Mouse (Mus musculus) frontal cortex, postnatal 25 days (tissue): ENCODE results near the gene Rap1b.

Source experiments
- DNase-seq, 2 experiments: peaks; one replicate each; pipeline ENCODE4 v3.0.0; 2022; ENCODE audit warnings: low spot score in 2 of 2

The Rap1b gene

GRCm38 (mm10) chr10:117784646-117785045 lies 61.2 kb downstream of the Rap1b start:
- no peak for DNase-seq

DNA sequence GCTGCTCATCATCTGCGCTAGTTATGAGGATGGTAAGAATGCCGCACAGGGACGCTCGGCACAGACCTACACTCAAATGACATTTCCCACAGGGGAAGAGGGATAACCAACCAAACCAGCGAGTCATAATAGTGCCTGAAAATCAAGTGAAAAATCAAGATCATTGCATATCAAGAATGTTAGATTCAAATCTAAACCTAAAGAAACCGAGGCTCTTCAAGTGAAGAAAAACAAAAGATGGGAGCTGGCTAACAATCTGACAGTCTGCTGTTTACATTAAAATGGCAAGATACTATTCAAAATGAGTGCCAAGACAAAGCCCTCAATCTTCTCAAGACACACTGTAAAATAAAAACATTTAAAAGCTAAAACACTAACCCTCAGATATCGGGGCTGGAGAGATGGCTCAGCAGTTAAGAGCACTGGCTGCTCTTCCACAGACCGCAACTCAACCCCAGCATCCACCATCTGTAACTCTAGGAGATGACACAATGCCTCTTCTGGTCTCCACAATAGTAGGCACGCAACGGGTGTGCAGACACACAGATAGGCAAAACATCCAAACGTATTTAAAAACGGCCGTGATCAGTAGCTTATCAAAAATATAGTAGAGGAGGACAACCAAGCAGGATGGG lies 61.9 kb downstream of the Rap1b start:
- no peak for DNase-seq

DNA sequence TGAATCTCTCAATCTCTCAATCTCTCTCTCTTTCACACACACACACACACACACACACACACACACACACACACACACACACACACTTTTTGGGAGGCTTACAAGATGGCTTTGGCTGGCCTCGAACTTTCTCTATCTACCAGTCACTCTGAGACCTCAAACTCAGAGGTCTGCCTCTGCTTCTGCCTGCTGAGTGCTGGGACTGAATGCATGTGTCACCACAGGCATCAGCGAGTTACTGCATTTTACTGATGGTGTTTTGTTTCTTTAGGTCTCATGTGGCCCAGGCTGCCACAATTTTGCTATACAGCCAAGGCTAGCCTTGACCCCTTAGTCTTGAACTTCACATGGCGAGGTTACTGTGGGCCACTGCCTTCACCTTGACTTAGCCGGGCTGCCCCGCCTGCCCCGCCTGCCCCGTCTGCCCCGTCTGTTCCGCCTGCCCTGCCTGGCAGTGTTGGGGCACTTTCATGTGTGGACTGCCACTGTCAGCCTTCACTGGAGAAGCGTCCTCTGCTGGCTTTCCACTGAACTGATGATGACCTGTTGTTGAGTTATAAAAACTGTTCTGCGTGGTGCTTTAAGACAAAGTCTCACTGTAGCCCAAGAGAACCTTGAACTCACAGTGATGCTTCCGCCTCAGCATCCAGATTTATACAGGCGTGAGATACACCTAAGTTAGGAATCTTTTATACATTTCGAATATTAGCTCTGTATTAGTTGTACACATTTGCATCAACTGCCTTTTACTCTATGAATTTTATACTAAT lies 63.2 kb downstream of the Rap1b start:
- DNase-seq: no peak

GRCm38 (mm10) chr10:117782056-117782455 lies 63.8 kb downstream of the Rap1b start:
- DNase-seq: no peak

GRCm38 (mm10) chr10:117781021-117781725 lies 64.7 kb downstream of the Rap1b start:
- DNase-seq: no peak

GRCm38 (mm10) chr10:117780306-117780911 lies 65.4 kb downstream of the Rap1b start:
- no peak for DNase-seq

- DNase-seq: no peak
Measured at GRCm38 (mm10) chr10:117779581-117780305, 66.1 kb downstream of the Rap1b start.

GRCm38 (mm10) chr10:117778951-117779350 lies 66.9 kb downstream of the Rap1b start:
- no peak for DNase-seq

- no peak for DNase-seq
Measured at GRCm38 (mm10) chr10:117778328-117778910, 67.4 kb downstream of the Rap1b start.

- no peak for DNase-seq
Measured at GRCm38 (mm10) chr10:117777501-117778327, 68.1 kb downstream of the Rap1b start.

DNA sequence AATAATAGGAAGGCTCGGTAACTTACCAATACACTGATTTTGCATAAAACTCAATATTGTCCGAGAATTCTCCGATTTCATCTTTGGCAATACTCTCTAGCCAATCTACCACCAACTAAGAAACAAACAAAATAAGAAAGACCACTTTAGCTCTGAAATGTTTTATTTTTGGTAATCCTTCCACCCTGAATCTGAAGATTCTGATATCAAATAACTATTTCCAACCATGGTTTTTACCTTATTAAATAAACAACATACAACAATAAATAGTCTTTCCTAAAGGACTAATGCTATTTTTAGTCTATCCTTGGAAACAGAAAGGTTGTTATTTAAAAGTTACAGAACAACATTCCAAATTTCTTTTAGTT lies 68.7 kb downstream of the Rap1b start:
- DNase-seq: no peak

DNA sequence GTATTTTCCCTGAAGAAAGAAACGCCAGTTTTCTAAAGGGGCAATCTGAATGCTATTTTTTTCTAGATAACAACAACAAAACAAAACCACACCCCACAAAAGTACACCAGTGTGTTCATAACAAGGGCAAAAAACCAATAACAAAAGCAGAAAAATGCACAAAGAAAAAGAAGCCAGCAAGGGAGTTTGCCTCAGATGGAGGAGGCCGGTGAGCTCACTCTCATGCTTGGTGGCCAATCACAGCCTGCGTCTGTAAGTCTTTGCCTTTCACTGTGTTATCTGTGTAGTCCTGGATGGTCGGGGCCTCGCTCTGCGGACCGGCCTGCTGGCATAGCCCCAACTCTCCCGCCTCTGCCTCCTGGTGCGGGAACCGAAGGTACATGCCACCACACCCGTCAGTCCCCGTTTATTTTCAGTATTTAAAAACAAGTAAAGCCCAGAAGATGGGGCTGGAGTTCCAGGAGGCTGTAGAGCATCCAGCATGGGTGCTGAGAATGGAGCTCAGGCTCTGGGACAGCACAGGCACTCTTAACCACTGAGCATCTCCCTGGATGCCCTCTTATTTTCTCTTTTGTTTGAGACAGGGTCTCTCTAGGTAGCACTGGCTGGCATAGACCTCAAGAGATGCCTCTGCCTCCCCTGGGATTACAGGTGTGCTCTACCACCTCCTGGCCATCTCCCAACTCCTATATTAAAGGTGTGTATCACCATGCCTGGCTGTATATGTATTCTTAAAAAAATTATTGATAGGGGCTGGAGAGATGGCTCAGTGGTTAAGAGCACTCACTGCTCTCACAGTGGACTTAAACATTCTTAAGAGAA lies 69.3 kb downstream of the Rap1b start:
- no peak for DNase-seq

DNA sequence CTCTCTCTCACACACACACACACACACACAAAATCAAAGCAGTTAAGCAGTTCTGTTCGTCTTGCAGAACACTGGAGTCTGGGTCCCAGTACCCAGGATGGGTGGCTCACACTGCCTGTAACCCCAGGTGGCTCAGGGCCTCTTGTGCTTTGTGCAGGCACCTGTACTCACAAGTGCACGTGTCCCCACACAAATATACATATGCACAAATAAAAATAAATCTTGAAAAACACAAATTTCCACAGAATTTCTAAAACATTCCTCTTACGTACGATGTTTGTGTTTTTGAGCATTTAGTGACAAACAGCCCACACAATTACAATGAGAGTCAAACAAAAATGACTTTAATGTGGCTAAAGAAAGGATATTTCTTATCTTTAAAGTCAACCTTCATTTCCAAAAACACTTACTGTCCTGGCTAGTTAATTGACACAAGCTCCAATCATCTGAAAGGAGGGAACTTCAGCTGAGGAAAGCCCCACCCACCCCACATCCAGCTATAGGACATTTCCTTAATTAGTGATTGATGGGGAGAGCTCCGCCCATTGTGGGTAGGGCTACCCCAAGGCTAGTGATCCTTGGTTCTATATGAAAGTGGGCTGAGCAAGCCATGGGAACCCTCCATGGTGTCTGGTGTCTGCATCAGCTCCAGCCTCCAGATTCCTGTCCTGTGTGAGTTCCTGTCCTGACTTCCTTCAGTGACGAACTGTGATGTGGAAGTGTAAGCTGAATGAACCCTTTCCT lies 70.3 kb downstream of the Rap1b start:
- DNase-seq: no peak

GRCm38 (mm10) chr10:117774817-117775120 lies 71.1 kb downstream of the Rap1b start:
- no peak for DNase-seq

DNA sequence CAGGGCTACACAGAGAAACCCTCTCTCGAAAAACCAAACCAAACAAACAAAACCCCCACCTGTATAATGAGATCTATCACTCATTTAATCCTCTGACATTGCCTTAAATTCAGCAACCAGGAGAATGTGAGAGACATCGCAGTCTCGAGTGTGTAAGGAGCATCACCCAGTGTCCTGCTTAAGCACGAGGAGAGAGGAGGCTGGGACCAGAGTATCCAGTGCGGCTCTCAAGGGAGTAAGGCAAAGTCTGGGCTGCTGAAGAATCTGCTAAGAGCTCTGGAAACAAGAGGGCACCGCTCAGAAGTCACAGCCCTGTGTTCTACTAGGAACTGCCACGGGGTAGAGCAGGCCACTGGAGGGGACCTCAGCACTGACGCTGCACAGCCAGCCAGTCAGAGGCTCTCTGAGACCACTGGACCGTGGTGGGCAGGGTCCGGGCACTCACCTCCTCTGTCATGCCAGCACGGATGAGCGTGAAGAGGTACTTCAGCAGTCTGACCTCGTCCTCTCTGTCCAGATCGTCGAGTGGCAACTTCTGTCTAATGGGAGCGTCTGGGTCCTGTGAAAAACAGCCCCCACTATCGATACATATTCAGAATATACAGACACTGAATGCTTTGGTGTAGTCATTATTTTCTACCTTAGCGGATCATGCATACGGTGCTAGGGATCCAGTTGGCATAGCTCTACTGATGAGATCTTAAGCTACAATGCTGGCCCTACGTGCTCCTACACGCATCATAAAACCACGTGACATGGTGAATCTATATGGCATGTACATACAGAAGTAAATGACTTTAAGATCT lies 71.6 kb downstream of the Rap1b start:
- no peak for DNase-seq

- DNase-seq: no peak
Measured at GRCm38 (mm10) chr10:117773106-117773720, 72.6 kb downstream of the Rap1b start.

- no peak for DNase-seq
Measured at GRCm38 (mm10) chr10:117772364-117773105, 73.3 kb downstream of the Rap1b start.
